Mouse (Mus musculus) cerebellum, adult 9-10 months (tissue): ENCODE measurements around the gene B3gntl1.
A peak's percentile ranks its signal among the peaks of the same experiment; 100 is the strongest.
"Not testable (repeated sequence)": the region's sequence is repeated elsewhere in the genome, so short reads cannot be mapped to it uniquely, and the experiment has no call there.

Experiments
- DNase-seq: peaks from one replicate; pipeline ENCODE4 v3.0.0; 2022

Gene B3gntl1

GRCm38 (mm10) chr11:121683243-121683642 is 10.3 kb upstream of the B3gntl1 start:
- DNase-seq, result no peak

GRCm38 (mm10) chr11:121680750-121681149 is 7.8 kb upstream of the B3gntl1 start:
- no peak for DNase-seq

GRCm38 (mm10) chr11:121679581-121679980 is 6.6 kb upstream of the B3gntl1 start:
- no peak for DNase-seq

- DNase-seq, result no peak
Measured at GRCm38 (mm10) chr11:121676836-121677235, 3.9 kb upstream of the B3gntl1 start.

GRCm38 (mm10) chr11:121673629-121674028 is 676 bp upstream of the B3gntl1 start:
- no peak for DNase-seq

- no peak for DNase-seq
Measured at GRCm38 (mm10) chr11:121672312-121672989, 502 bp downstream of the B3gntl1 start.

GRCm38 (mm10) chr11:121670926-121671325 is 2.0 kb downstream of the B3gntl1 start:
- DNase-seq, result no peak

GRCm38 (mm10) chr11:121668776-121669175 is 4.2 kb downstream of the B3gntl1 start:
- DNase-seq, result no peak

GRCm38 (mm10) chr11:121667541-121667940 is 5.4 kb downstream of the B3gntl1 start:
- no peak for DNase-seq

- no peak for DNase-seq
Measured at GRCm38 (mm10) chr11:121661116-121661515, 11.8 kb downstream of the B3gntl1 start.

GRCm38 (mm10) chr11:121660604-121661003 is 12.3 kb downstream of the B3gntl1 start:
- not testable (repeated sequence) for DNase-seq

- no peak for DNase-seq
Measured at GRCm38 (mm10) chr11:121658151-121658550, 14.8 kb downstream of the B3gntl1 start.

- no peak for DNase-seq
Measured at GRCm38 (mm10) chr11:121655807-121656511, 17.0 kb downstream of the B3gntl1 start.

- no peak for DNase-seq
Measured at GRCm38 (mm10) chr11:121655166-121655806, 17.7 kb downstream of the B3gntl1 start.

- no peak for DNase-seq
Measured at GRCm38 (mm10) chr11:121654406-121654945, 18.5 kb downstream of the B3gntl1 start.

GRCm38 (mm10) chr11:121653631-121654030 is 19.3 kb downstream of the B3gntl1 start:
- DNase-seq, result no peak

- peak; percentile 68 for DNase-seq
Measured at GRCm38 (mm10) chr11:121652547-121653305, 20.2 kb downstream of the B3gntl1 start.

GRCm38 (mm10) chr11:121651983-121652382 is 21.0 kb downstream of the B3gntl1 start:
- DNase-seq, result no peak

- DNase-seq, result no peak
Measured at GRCm38 (mm10) chr11:121651556-121651955, 21.4 kb downstream of the B3gntl1 start.

- DNase-seq, result no peak
Measured at GRCm38 (mm10) chr11:121650668-121651067, 22.3 kb downstream of the B3gntl1 start.

- no peak for DNase-seq
Measured at GRCm38 (mm10) chr11:121649900-121650299, 23.1 kb downstream of the B3gntl1 start.

- no peak for DNase-seq
Measured at GRCm38 (mm10) chr11:121648166-121648565, 24.8 kb downstream of the B3gntl1 start.

GRCm38 (mm10) chr11:121647321-121647720 is 25.6 kb downstream of the B3gntl1 start:
- no peak for DNase-seq
